Mouse (Mus musculus): Measurements from ENCODE around the gene Mrpl34.

Mrpl34 gene

GRCm38 (mm10) chr8:71496481-71496880, 31.7 kb downstream of the Mrpl34 start:
- DNase-seq (ENCODE audit: low spot score) = no peak

GRCm38 (mm10) chr8:71497077-71497645, 32.4 kb downstream of the Mrpl34 start:
- DNase-seq (ENCODE audit: low spot score) = no peak

- DNase-seq (ENCODE audit: low spot score) = no peak
These were observed 33.2 kb downstream of the Mrpl34 start for GRCm38 (mm10) chr8:71497881-71498501.

GRCm38 (mm10) chr8:71498816-71499690, 34.3 kb downstream of the Mrpl34 start:
- DNase-seq (ENCODE audit: low spot score) = no peak

- DNase-seq (ENCODE audit: low spot score) = no peak
These were observed 39.6 kb downstream of the Mrpl34 start for GRCm38 (mm10) chr8:71504349-71504748.

GRCm38 (mm10) chr8:71505326-71505725, 40.6 kb downstream of the Mrpl34 start:
- DNase-seq (ENCODE audit: low spot score) = no peak

GRCm38 (mm10) chr8:71505979-71506378, 41.2 kb downstream of the Mrpl34 start:
- DNase-seq (ENCODE audit: low spot score) = no peak

- no peak for DNase-seq (ENCODE audit: low spot score)
These were observed 42.9 kb downstream of the Mrpl34 start for GRCm38 (mm10) chr8:71507589-71508104.

- DNase-seq (ENCODE audit: low spot score) = no peak
These were observed 44.6 kb downstream of the Mrpl34 start for GRCm38 (mm10) chr8:71509316-71509715.

- DNase-seq (ENCODE audit: low spot score) = no peak
These were observed 46.9 kb downstream of the Mrpl34 start, which contains the start of gene Plvap for GRCm38 (mm10) chr8:71511644-71512043. TSS of gene Plvap (minus strand) at chr8:71511752.

GRCm38 (mm10) chr8:71513018-71513754, 48.4 kb downstream of the Mrpl34 start:
- no peak for DNase-seq (ENCODE audit: low spot score)

- no peak for DNase-seq (ENCODE audit: low spot score)
These were observed 50.3 kb downstream of the Mrpl34 start for GRCm38 (mm10) chr8:71515043-71515442.

All from T-cell, adult 2 months (primary cell).